Mouse (Mus musculus): ENCODE results near the gene Tmco2.
"Not testable (repeated sequence)": the region's sequence is repeated elsewhere in the genome, so short reads cannot be mapped to it uniquely, and the experiment has no call there.

Gene Tmco2

DNA sequence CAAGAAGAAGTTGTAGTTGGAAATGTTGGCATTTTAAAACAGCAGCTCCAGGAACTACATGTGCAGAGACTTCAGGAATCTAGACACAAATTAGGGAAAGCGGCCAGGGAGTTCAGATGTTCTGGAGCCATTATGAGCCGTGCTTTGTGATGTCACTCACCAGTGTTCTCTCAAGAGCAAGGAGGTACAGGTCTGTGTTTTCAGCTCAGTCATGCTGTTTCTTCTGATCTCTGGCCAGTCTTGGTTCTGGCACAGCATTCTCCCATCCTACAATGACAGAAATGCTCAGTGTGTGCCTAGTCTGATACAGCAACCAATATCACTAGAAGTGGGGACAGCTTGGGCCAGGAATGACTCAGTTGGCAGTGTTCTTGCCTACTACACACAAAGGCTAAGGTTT lies at the start of gene Tmco2:
TSS of gene Tmco2 (minus strand) at position 101 of the 400 bp plus-strand sequence.
- DNase-seq (ENCODE audit: low read depth, low spot score) = no peak
- no peaks in the 10 kb centered on the region for H3K36me3 ChIP-seq (ENCODE audit: control insufficient read depth, insufficient read depth, low read length, poor library complexity, severe bottlenecking)
- no peaks in the 10 kb centered on the region for H3K27me3 ChIP-seq (ENCODE audit: control insufficient read depth, insufficient read depth, low read length, poor library complexity, severe bottlenecking)

DNA sequence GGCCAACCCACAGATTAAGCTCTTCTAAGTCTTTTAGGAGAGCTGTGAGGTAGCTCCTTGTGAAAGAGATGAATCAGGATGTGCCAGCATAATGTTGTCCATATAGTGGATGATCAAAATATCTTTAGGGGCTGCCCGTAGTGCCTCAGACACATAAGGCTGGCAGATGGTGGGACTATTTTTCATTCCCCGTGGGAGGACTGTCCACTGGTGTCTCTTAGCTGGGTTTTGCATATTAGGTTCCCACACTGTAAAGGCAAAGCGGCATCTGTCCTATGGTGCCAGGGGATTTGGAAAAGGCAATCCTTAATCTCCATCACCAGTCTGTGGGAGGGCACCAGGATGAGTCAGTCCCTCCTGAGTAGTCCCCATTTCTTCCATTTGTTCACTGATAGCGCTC lies 5.7 kb downstream of the Tmco2 start:
- DNase-seq (ENCODE audit: low read depth, low spot score) = no peak
- Histone ChIP-seq H3K27me3 (ENCODE audit: control insufficient read depth, insufficient read depth, low read length, poor library complexity, severe bottlenecking) (no peaks in the 10 kb centered on the region), H3K36me3 (ENCODE audit: control insufficient read depth, insufficient read depth, low read length, poor library complexity, severe bottlenecking) (no peaks in the 10 kb centered on the region)

DNA sequence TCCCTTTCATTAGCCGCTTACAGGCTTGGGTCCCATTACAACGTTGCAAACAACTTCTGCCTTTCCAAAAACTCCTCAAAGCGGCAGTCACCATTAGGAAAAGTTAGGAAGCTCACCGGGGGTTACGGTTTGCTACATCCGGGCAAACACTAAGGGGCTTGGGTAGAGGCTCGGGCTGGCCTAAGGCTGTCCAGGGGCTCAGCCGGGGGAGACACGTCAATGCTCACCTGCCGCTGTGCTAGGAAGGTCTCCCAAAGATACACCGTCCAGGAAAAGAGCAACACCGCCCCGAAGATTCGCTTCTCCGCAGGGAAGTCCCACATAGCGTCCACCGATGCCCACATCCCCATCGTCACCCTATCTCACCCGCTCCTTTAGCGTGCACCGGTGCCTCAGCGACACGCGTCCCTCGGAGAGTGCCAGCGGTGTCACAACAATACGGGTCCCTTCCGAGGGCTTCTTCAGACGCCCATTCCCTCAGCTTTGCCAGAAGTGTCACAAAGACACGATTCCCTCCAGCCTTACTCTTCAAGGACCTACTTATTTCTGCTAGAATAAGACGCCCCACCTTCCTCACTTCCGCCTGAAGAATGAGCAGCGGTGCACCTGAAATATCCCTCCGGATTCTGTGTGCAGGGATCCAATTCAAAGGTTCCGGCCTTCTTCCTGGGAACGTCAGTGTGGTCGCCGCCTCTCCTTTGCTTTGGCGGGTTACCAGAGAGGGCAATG lies 11.2 kb downstream of the Tmco2 start, which contains the start of gene Zmpste24:
TSS of gene Zmpste24 (minus strand) at position 592 of the 729 bp plus-strand sequence.
- H3K27me3 ChIP-seq (ENCODE audit: control insufficient read depth, insufficient read depth, low read length, poor library complexity, severe bottlenecking) = no peaks in the 10 kb centered on the region
- H3K36me3 ChIP-seq (ENCODE audit: control insufficient read depth, insufficient read depth, low read length, poor library complexity, severe bottlenecking) = peaks cover 3% of the 10 kb centered on the region; the same call in 1 of the 2 replicates
- DNase-seq (ENCODE audit: low read depth, low spot score) = peak; percentile 87

- no peak for DNase-seq (ENCODE audit: low read depth, low spot score)
- H3K36me3 ChIP-seq (ENCODE audit: control insufficient read depth, insufficient read depth, low read length, poor library complexity, severe bottlenecking) = peaks cover 4% of the 10 kb centered on the region; the same call in 1 of the 2 replicates
- no peaks in the 10 kb centered on the region for H3K27me3 ChIP-seq (ENCODE audit: control insufficient read depth, insufficient read depth, low read length, poor library complexity, severe bottlenecking)
Observed at GRCm38 (mm10) chr4:121090211-121090610, 18.8 kb downstream of the Tmco2 start.

- DNase-seq (ENCODE audit: low read depth, low spot score) = no peak
- H3K27me3 ChIP-seq (ENCODE audit: control insufficient read depth, insufficient read depth, low read length, poor library complexity, severe bottlenecking) = no peaks in the 10 kb centered on the region
- peaks cover 7% of the 10 kb centered on the region; the same call in 1 of the 2 replicates for H3K36me3 ChIP-seq (ENCODE audit: control insufficient read depth, insufficient read depth, low read length, poor library complexity, severe bottlenecking)
Observed at GRCm38 (mm10) chr4:121088696-121089095, 20.3 kb downstream of the Tmco2 start.

GRCm38 (mm10) chr4:121084506-121084905 lies 24.5 kb downstream of the Tmco2 start:
- DNase-seq (ENCODE audit: low read depth, low spot score) = no peak
- Histone ChIP-seq H3K36me3 (ENCODE audit: control insufficient read depth, insufficient read depth, low read length, poor library complexity, severe bottlenecking) (peaks cover 9% of the 10 kb centered on the region; the same call in 1 of the 2 replicates), H3K27me3 (ENCODE audit: control insufficient read depth, insufficient read depth, low read length, poor library complexity, severe bottlenecking) (no peaks in the 10 kb centered on the region)

- no peaks in the 10 kb centered on the region for H3K27me3 ChIP-seq (ENCODE audit: control insufficient read depth, insufficient read depth, low read length, poor library complexity, severe bottlenecking)
- H3K36me3 ChIP-seq (ENCODE audit: control insufficient read depth, insufficient read depth, low read length, poor library complexity, severe bottlenecking) = peaks cover 10% of the 10 kb centered on the region; the same call in 1 of the 2 replicates
- no peak for DNase-seq (ENCODE audit: low read depth, low spot score)
Observed at GRCm38 (mm10) chr4:121080395-121080794, 28.6 kb downstream of the Tmco2 start.

GRCm38 (mm10) chr4:121077915-121078646 lies 30.9 kb downstream of the Tmco2 start:
- H3K27me3 ChIP-seq (ENCODE audit: control insufficient read depth, insufficient read depth, low read length, poor library complexity, severe bottlenecking) = no peaks in the 10 kb centered on the region
- H3K36me3 ChIP-seq (ENCODE audit: control insufficient read depth, insufficient read depth, low read length, poor library complexity, severe bottlenecking) = peaks cover 12% of the 10 kb centered on the region; the same call in 1 of the 2 replicates
- DNase-seq (ENCODE audit: low read depth, low spot score) = no peak

- no peaks in the 10 kb centered on the region for H3K27me3 ChIP-seq (ENCODE audit: control insufficient read depth, insufficient read depth, low read length, poor library complexity, severe bottlenecking)
- no peak for DNase-seq (ENCODE audit: low read depth, low spot score)
- peaks cover 5% of the 10 kb centered on the region for H3K36me3 ChIP-seq (ENCODE audit: control insufficient read depth, insufficient read depth, low read length, poor library complexity, severe bottlenecking)
Observed at GRCm38 (mm10) chr4:121074250-121074649, 34.8 kb downstream of the Tmco2 start.

GRCm38 (mm10) chr4:121065336-121065735 lies 43.7 kb downstream of the Tmco2 start:
- peaks cover 6% of the 10 kb centered on the region; the same call in 1 of the 2 replicates for H3K36me3 ChIP-seq (ENCODE audit: control insufficient read depth, insufficient read depth, low read length, poor library complexity, severe bottlenecking)
- DNase-seq (ENCODE audit: low read depth, low spot score) = no peak
- no peaks in the 10 kb centered on the region for H3K27me3 ChIP-seq (ENCODE audit: control insufficient read depth, insufficient read depth, low read length, poor library complexity, severe bottlenecking)

GRCm38 (mm10) chr4:121059218-121059617 lies 49.8 kb downstream of the Tmco2 start:
- H3K27me3 ChIP-seq (ENCODE audit: control insufficient read depth, insufficient read depth, low read length, poor library complexity, severe bottlenecking); H3K36me3 ChIP-seq (ENCODE audit: control insufficient read depth, insufficient read depth, low read length, poor library complexity, severe bottlenecking); DNase-seq (ENCODE audit: low read depth, low spot score): not testable (repeated sequence)

- 0 out of 2 replicates have a peak, but pooled peaks cover 4% of the 10 kb centered on the region for H3K36me3 ChIP-seq (ENCODE audit: control insufficient read depth, insufficient read depth, low read length, poor library complexity, severe bottlenecking)
- DNase-seq (ENCODE audit: low read depth, low spot score) = no peak
Observed at GRCm38 (mm10) chr4:121057032-121057431, 52.0 kb downstream of the Tmco2 start.

DNA sequence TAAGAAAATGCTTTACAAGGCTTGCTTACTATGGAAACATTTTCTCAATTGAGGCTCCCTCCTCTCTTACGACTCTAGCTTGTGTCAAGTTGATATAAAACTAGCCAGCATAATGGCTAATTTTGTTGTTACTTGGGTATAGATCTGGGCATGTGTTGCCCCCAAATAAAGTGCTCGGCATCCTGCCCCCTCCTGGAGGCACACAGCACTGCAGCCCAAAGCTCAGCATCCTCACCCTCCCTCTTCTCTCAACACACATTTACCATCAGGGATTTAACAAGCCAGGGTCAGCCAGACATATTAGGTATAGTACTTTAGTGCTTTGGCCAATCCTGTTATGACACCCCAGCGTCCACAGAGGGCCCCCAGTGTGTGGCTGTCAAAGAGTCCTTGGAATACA lies 52.7 kb downstream of the Tmco2 start:
- 0 out of 2 replicates have a peak, but pooled peaks cover 4% of the 10 kb centered on the region for H3K36me3 ChIP-seq (ENCODE audit: control insufficient read depth, insufficient read depth, low read length, poor library complexity, severe bottlenecking)
- DNase-seq (ENCODE audit: low read depth, low spot score) = peak; percentile 51
- no peaks in the 10 kb centered on the region for H3K27me3 ChIP-seq (ENCODE audit: control insufficient read depth, insufficient read depth, low read length, poor library complexity, severe bottlenecking)

More at GRCm38 (mm10) chr4:121057032-121057431, 52.0 kb downstream of the Tmco2 start:
- no peaks in the 10 kb centered on the region for H3K27me3 ChIP-seq (ENCODE audit: control insufficient read depth, insufficient read depth, low read length, poor library complexity, severe bottlenecking)
